Mouse (Mus musculus) intestine, embryonic 15.5 days (tissue): ENCODE measurements around the gene Rcor1. TPM values are rescaled to one million over a fixed set of nuclear protein-coding genes. Genes with fewer than 3 reads are reported as not detected.
"Not testable (repeated sequence)": the region's sequence is repeated elsewhere in the genome, so short reads cannot be mapped to it uniquely, and the experiment has no call there.

Source experiments
- ATAC-seq: fragments of 200-750 bp; cut with Nextera tagmentation; 2 replicates; pipeline ENCODE4 v1.8.0; 2017; ENCODE audit warnings: moderate TSS enrichment, moderate library complexity
- H3K27ac ChIP-seq: fragments of 300-500 bp; sonication (generic); 2 replicates; pipeline ENCODE4 v1.5.1; 2015; ENCODE audit warnings: mild to moderate bottlenecking, inconsistent platforms
- H3K27me3 ChIP-seq: fragments of 300-500 bp; sonication (generic); replicated peaks from 2 replicates; pipeline ENCODE4 v1.6.1; 2015; ENCODE audit warnings: inconsistent platforms
- H3K36me3 ChIP-seq: fragments of 300-500 bp; sonication (generic); 2 replicates; pipeline ENCODE4 v1.6.1; 2015; ENCODE audit warnings: inconsistent platforms
- H3K4me1 ChIP-seq: fragments of 300-500 bp; sonication (generic); replicated peaks from 2 replicates; pipeline ENCODE4 v1.6.1; 2015; ENCODE audit warnings: inconsistent platforms
- H3K4me2 ChIP-seq: fragments of 300-500 bp; sonication (generic); replicated peaks from 2 replicates; pipeline ENCODE4 v1.6.1; 2015; ENCODE audit warnings: mild to moderate bottlenecking, inconsistent platforms
- H3K4me3 ChIP-seq: fragments of 300-500 bp; sonication (generic); replicated peaks from 2 replicates; pipeline ENCODE4 v1.5.1; 2015; ENCODE audit warnings: inconsistent platforms
- H3K9ac ChIP-seq: fragments of 300-500 bp; sonication (generic); 2 replicates; pipeline ENCODE4 v1.6.1; 2015; ENCODE audit warnings: inconsistent platforms
- H3K9me3 ChIP-seq: fragments of 300-500 bp; sonication (generic); 2 replicates; pipeline ENCODE4 v1.6.1; 2016; ENCODE audit warnings: inconsistent platforms
- WGBS: fragments of 180-500 bp; shearing (Covaris S2); methylation state at CpG from one replicate; pipeline ENCODE4 v1.1.7; 2015; 5-methylcytosine and 5-hydroxymethylcytosine counted together
- polyA plus RNA-seq: library from polyadenylated mRNA; unstranded; fragments of >200 nt; fragmentation: Nextera tagmentation; extraction: Ambion mirVana; gene quantifications from 2 replicates; pipeline ENCODE4 v1.2.1, GENCODE M21; 2015

Rcor1 gene
- polyA plus RNA-seq, 1 experiment from 2014 or later = 9.1 TPM

- no peak overlapping the region for H3K9ac ChIP-seq
- no peak overlapping the region for H3K27ac ChIP-seq
- 0 out of 2 replicates have a peak, but pooled peaks cover 3% of the 10 kb centered on the region for H3K36me3 ChIP-seq
- H3K9me3 ChIP-seq = no peaks in the 10 kb centered on the region
- 91% methylated on average over 1 of the region's 1 CpGs for WGBS
- no peak overlapping the region for H3K4me2 ChIP-seq
- peaks cover 14% of the 10 kb centered on the region for H3K4me1 ChIP-seq
- no peak overlapping the region for H3K4me3 ChIP-seq
- no peaks in the 10 kb centered on the region for H3K27me3 ChIP-seq
- ATAC-seq = no peak
Measured at GRCm38 (mm10) chr12:111042365-111042764, 3.2 kb downstream of the Rcor1 start.

- Histone ChIP-seq H3K27ac (no peak overlapping the region), H3K4me2 (no peak overlapping the region), H3K9ac (no peak overlapping the region), H3K9me3 (no peaks in the 10 kb centered on the region), H3K4me3 (no peak overlapping the region), H3K36me3 (0 out of 2 replicates have a peak, but pooled peaks cover 3% of the 10 kb centered on the region), H3K27me3 (no peaks in the 10 kb centered on the region), H3K4me1 (peaks cover 11% of the 10 kb centered on the region; the same call in 1 of the 2 replicates)
- no peak for ATAC-seq
- WGBS = 89% methylated on average over 2 of the region's 2 CpGs
Measured at GRCm38 (mm10) chr12:111044880-111045279, 5.7 kb downstream of the Rcor1 start.

- 81% methylated on average over 1 of the region's 1 CpGs for WGBS
- H3K4me1 ChIP-seq = peaks cover 4% of the 10 kb centered on the region; the same call in 1 of the 2 replicates
- H3K4me3 ChIP-seq = no peak overlapping the region
- no peaks in the 10 kb centered on the region for H3K9me3 ChIP-seq
- no peak for ATAC-seq
- no peak overlapping the region for H3K4me2 ChIP-seq
- H3K27ac ChIP-seq = no peak overlapping the region
- H3K36me3 ChIP-seq = peaks cover 8% of the 10 kb centered on the region; the same call in 1 of the 2 replicates
- H3K9ac ChIP-seq = no peak overlapping the region
- no peaks in the 10 kb centered on the region for H3K27me3 ChIP-seq
Measured at GRCm38 (mm10) chr12:111046866-111047265, 7.7 kb downstream of the Rcor1 start.

GRCm38 (mm10) chr12:111048201-111048600, 9.1 kb downstream of the Rcor1 start:
- H3K4me1 ChIP-seq = peaks cover 4% of the 10 kb centered on the region; the same call in 1 of the 2 replicates
- H3K36me3 ChIP-seq = peaks cover 6% of the 10 kb centered on the region; the same call in 1 of the 2 replicates
- H3K9me3 ChIP-seq = no peaks in the 10 kb centered on the region
- no peak overlapping the region for H3K9ac ChIP-seq
- WGBS = 77% methylated on average over 2 of the region's 2 CpGs
- H3K4me3 ChIP-seq = no peak overlapping the region
- H3K4me2 ChIP-seq = no peak overlapping the region
- ATAC-seq = no peak
- H3K27ac ChIP-seq = no peak overlapping the region
- no peaks in the 10 kb centered on the region for H3K27me3 ChIP-seq

- Histone ChIP-seq H3K27me3 (no peaks in the 10 kb centered on the region), H3K9me3 (no peaks in the 10 kb centered on the region), H3K4me3 (no peak overlapping the region), H3K27ac (no peak overlapping the region), H3K36me3 (peaks cover 6% of the 10 kb centered on the region; the same call in 1 of the 2 replicates), H3K4me2 (no peak overlapping the region), H3K4me1 (peaks cover 4% of the 10 kb centered on the region; the same call in 1 of the 2 replicates), H3K9ac (no peak overlapping the region)
- 96% methylated on average over 2 of the region's 2 CpGs for WGBS
- no peak for ATAC-seq
Measured at GRCm38 (mm10) chr12:111050256-111050655, 11.1 kb downstream of the Rcor1 start.

GRCm38 (mm10) chr12:111063361-111063760, 24.2 kb downstream of the Rcor1 start:
- H3K4me3 ChIP-seq = no peak overlapping the region
- H3K9ac ChIP-seq = no peak overlapping the region
- no peaks in the 10 kb centered on the region for H3K9me3 ChIP-seq
- no peak for ATAC-seq
- H3K27me3 ChIP-seq = no peaks in the 10 kb centered on the region
- H3K36me3 ChIP-seq = 0 out of 2 replicates have a peak, but pooled peaks cover 4% of the 10 kb centered on the region
- no peaks in the 10 kb centered on the region for H3K4me1 ChIP-seq
- H3K4me2 ChIP-seq = no peak overlapping the region
- no peak overlapping the region for H3K27ac ChIP-seq
- WGBS = 86% methylated on average over 2 of the region's 2 CpGs

- Histone ChIP-seq H3K9me3 (no peaks in the 10 kb centered on the region), H3K9ac (no peak overlapping the region), H3K36me3 (0 out of 2 replicates have a peak, but pooled peaks cover 1% of the 10 kb centered on the region), H3K4me1 (no peaks in the 10 kb centered on the region), H3K4me3 (no peak overlapping the region), H3K27me3 (no peaks in the 10 kb centered on the region), H3K27ac (no peak overlapping the region), H3K4me2 (no peak overlapping the region)
- WGBS = 65% methylated on average over 3 of the region's 3 CpGs
- no peak for ATAC-seq
Measured at GRCm38 (mm10) chr12:111064220-111064619, 25.1 kb downstream of the Rcor1 start.

GRCm38 (mm10) chr12:111065330-111065729, 26.2 kb downstream of the Rcor1 start:
- H3K4me2 ChIP-seq = no peak overlapping the region
- ATAC-seq = no peak
- H3K4me1 ChIP-seq = no peaks in the 10 kb centered on the region
- H3K4me3 ChIP-seq = no peak overlapping the region
- WGBS = 90% methylated on average over 5 of the region's 5 CpGs
- H3K27me3 ChIP-seq = no peaks in the 10 kb centered on the region
- no peaks in the 10 kb centered on the region for H3K36me3 ChIP-seq
- H3K9me3 ChIP-seq = no peaks in the 10 kb centered on the region
- H3K9ac ChIP-seq = no peak overlapping the region
- H3K27ac ChIP-seq = no peak overlapping the region

- H3K4me1 ChIP-seq = no peaks in the 10 kb centered on the region
- ATAC-seq = no peak
- H3K27me3 ChIP-seq = no peaks in the 10 kb centered on the region
- H3K36me3 ChIP-seq = no peaks in the 10 kb centered on the region
- H3K9ac ChIP-seq = no peak overlapping the region
- H3K4me2 ChIP-seq = no peak overlapping the region
- H3K9me3 ChIP-seq = no peaks in the 10 kb centered on the region
- no peak overlapping the region for H3K27ac ChIP-seq
- 89% methylated on average over 13 of the region's 13 CpGs for WGBS
- H3K4me3 ChIP-seq = no peak overlapping the region
Measured at GRCm38 (mm10) chr12:111067816-111068215, 28.7 kb downstream of the Rcor1 start.

GRCm38 (mm10) chr12:111069299-111069698, 30.1 kb downstream of the Rcor1 start:
- H3K4me1 ChIP-seq, H3K27me3 ChIP-seq, H3K27ac ChIP-seq, ATAC-seq, H3K36me3 ChIP-seq, H3K9ac ChIP-seq, H3K4me3 ChIP-seq, H3K9me3 ChIP-seq, H3K4me2 ChIP-seq: not testable (repeated sequence)

- H3K27me3 ChIP-seq = no peaks in the 10 kb centered on the region
- H3K9ac ChIP-seq = no peak overlapping the region
- no peak overlapping the region for H3K4me2 ChIP-seq
- no peak for ATAC-seq
- no peaks in the 10 kb centered on the region for H3K4me1 ChIP-seq
- WGBS = 76% methylated on average over 5 of the region's 5 CpGs
- H3K4me3 ChIP-seq = no peak overlapping the region
- H3K27ac ChIP-seq = no peak overlapping the region
- H3K9me3 ChIP-seq = no peaks in the 10 kb centered on the region
- no peaks in the 10 kb centered on the region for H3K36me3 ChIP-seq
Measured at GRCm38 (mm10) chr12:111071009-111071408, 31.9 kb downstream of the Rcor1 start.

GRCm38 (mm10) chr12:111071477-111072152, 32.5 kb downstream of the Rcor1 start:
- no peaks in the 10 kb centered on the region for H3K9me3 ChIP-seq
- WGBS = 54% methylated on average over 10 of the region's 10 CpGs
- peaks cover 5% of the 10 kb centered on the region; the same call in 1 of the 2 replicates for H3K4me1 ChIP-seq
- no peak overlapping the region for H3K27ac ChIP-seq
- no peaks in the 10 kb centered on the region for H3K27me3 ChIP-seq
- no peak overlapping the region for H3K4me2 ChIP-seq
- no peak overlapping the region for H3K4me3 ChIP-seq
- no peaks in the 10 kb centered on the region for H3K36me3 ChIP-seq
- H3K9ac ChIP-seq = no peak overlapping the region
- ATAC-seq = no peak

- Histone ChIP-seq H3K36me3 (no peaks in the 10 kb centered on the region), H3K9me3 (no peaks in the 10 kb centered on the region), H3K4me2 (no peak overlapping the region), H3K9ac (no peak overlapping the region), H3K27ac (no peak overlapping the region), H3K4me1 (peaks cover 8% of the 10 kb centered on the region; the same call in 1 of the 2 replicates), H3K27me3 (no peaks in the 10 kb centered on the region), H3K4me3 (no peak overlapping the region)
- ATAC-seq = no peak; the same call in 1 of the 2 replicates
- WGBS = 44% methylated on average over 12 of the region's 12 CpGs
Measured at GRCm38 (mm10) chr12:111076385-111076965, 37.3 kb downstream of the Rcor1 start.
